Mouse (Mus musculus) frontal cortex, postnatal 14 days (tissue): Measurements from ENCODE around the gene Il18.

Experiments used
- DNase-seq, 2 experiments: peaks; one replicate each; pipeline ENCODE4 v3.0.0; 2022; ENCODE audit warnings: low spot score in 2 of 2

The Il18 gene

GRCm38 (mm10) chr9:50554241-50555093 is at the start of gene Il18:
Gene Il18, plus strand, starts transcription at chr9:50554827.
- peak; percentile 48 to 67 for DNase-seq

GRCm38 (mm10) chr9:50505405-50505804 is 49.2 kb upstream of the Il18 start:
- no peak for DNase-seq

- no peak for DNase-seq
Observed at GRCm38 (mm10) chr9:50507570-50507969, 47.1 kb upstream of the Il18 start.

- DNase-seq: no peak
Observed at GRCm38 (mm10) chr9:50515462-50515861, 39.2 kb upstream of the Il18 start.

- DNase-seq: no peak
Observed at GRCm38 (mm10) chr9:50518781-50519180, 35.8 kb upstream of the Il18 start.

- DNase-seq: no peak
Observed at GRCm38 (mm10) chr9:50520748-50521147, 33.9 kb upstream of the Il18 start.

- DNase-seq: no peak
Observed at GRCm38 (mm10) chr9:50521562-50521961, 33.1 kb upstream of the Il18 start.

GRCm38 (mm10) chr9:50522574-50522973 is 32.1 kb upstream of the Il18 start:
- DNase-seq: no peak

- no peak for DNase-seq
Observed at GRCm38 (mm10) chr9:50524936-50525335, 29.7 kb upstream of the Il18 start.

GRCm38 (mm10) chr9:50525585-50525984 is 29.0 kb upstream of the Il18 start:
- no peak for DNase-seq

GRCm38 (mm10) chr9:50527860-50528259 is 26.8 kb upstream of the Il18 start:
- peak in 1 of 2 experiments; percentile 7 for DNase-seq

GRCm38 (mm10) chr9:50528293-50528892 is 26.2 kb upstream of the Il18 start, which contains the start of gene Pts:
Gene Pts, minus strand, starts transcription at chr9:50528724.
- DNase-seq: peak; percentile 92 to 95

GRCm38 (mm10) chr9:50530890-50531289 is 23.7 kb upstream of the Il18 start:
- peak in 1 of 2 experiments; percentile 10 for DNase-seq

GRCm38 (mm10) chr9:50533328-50533727 is 21.3 kb upstream of the Il18 start:
- no peak for DNase-seq

- DNase-seq: no peak
Observed at GRCm38 (mm10) chr9:50533791-50534190, 20.8 kb upstream of the Il18 start.

- DNase-seq: no peak
Observed at GRCm38 (mm10) chr9:50535930-50536329, 18.7 kb upstream of the Il18 start.

GRCm38 (mm10) chr9:50536603-50537135 is 18.0 kb upstream of the Il18 start:
- no peak for DNase-seq

GRCm38 (mm10) chr9:50537295-50537694 is 17.3 kb upstream of the Il18 start:
- no peak for DNase-seq

GRCm38 (mm10) chr9:50540170-50540569 is 14.5 kb upstream of the Il18 start:
- no peak for DNase-seq

- no peak for DNase-seq
Observed at GRCm38 (mm10) chr9:50542401-50542800, 12.2 kb upstream of the Il18 start.

- no peak for DNase-seq
Observed at GRCm38 (mm10) chr9:50547859-50548478, 6.7 kb upstream of the Il18 start.

- no peak for DNase-seq
Observed at GRCm38 (mm10) chr9:50548936-50549335, 5.7 kb upstream of the Il18 start.
